Mouse (Mus musculus) ES-CJ7 (cell line): ENCODE data around the gene Tnfsf15.

Source experiments
- DNase-seq: peaks from one replicate; pipeline ENCODE4 v3.0.0; 2011; ENCODE audit warnings: low read depth, low spot score

The Tnfsf15 gene

DNA sequence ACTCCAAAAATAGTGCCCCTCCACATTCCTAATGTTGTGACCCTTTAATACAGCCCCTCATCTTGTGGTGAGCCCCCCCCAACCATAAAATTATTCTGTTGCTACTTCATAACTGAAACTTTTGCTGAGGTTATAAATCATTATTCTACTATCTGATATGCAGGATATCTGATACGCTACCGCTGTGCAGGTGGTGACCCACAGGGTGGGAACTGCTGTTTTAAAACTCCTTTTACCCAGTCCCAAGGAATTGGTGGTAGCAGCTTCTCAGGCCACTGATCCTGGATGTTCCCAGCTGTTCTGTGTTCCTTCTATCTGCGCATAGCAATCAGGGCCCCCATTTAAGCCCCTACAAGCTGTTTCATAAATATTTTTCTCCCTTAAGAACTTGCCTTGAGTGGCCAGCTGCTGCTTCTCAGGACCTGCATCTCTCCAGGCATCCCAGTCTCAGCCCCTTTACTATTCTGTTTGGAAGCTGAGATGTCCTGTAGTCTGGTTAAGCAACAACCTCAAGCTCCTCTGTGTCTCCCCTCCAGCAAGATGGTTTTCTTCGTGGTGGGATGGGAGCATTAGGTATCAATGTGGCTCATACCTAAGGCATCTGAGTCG, 2.0 kb downstream of the Tnfsf15 start:
- DNase-seq: no peak

DNA sequence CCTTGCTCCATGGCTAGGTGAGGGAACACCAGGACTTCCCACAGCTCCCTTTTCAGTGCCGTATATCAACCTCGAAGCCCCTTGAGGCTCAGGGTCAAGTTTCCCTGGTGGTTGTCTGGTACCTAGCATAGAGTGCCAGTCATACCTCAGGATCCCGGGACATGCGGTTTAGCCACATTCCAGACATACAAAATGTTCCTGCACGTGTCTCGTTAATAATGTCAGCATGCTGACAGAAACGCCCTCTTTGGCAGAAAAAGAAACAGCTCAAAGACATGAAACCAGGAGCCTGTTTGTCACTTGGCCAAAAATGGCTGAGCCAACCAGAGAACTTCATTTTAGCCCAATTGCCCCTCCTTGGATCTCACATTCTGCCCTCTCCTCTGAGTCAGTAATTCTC, 2.8 kb downstream of the Tnfsf15 start:
- no peak for DNase-seq

DNA sequence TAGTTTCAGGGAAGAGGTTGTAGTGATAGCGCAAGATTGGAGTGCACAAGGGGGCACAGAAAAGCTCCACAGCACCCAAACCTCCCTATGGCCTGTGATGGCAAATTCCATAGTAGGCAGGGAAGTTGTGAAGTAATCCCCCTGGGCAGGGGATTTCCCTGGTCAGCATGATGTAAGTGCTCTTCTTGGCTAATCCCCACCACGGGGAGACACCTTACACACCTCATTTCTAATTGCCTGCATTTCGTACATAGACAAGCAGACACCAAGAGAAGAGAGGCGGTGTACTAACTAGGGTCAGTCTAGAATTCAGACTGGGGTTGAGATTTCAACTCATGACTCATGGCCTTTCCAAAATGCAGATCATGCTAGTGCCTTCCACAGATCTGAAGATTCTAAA, 4.2 kb downstream of the Tnfsf15 start:
- no peak for DNase-seq

DNA sequence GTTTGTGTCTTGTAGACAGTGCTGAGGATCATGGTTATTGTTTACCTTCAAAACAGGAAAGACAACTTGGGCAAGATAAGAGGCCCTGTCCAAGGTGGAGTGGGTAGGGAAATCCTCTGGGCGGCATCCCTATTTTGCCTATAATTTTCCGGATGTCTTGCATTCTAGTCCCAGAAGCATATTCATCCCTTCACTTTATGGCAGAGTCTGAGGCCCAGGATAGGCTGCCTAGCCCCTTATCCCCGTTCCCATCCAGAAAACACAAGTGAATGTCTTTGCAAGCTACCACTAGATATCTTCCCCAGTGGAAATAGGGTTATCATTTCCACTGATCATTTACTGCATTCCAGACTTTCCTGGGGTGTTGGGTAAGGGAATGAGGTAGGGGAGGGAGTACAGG, 4.9 kb downstream of the Tnfsf15 start:
- no peak for DNase-seq

GRCm38 (mm10) chr4:63739524-63739923, 5.4 kb downstream of the Tnfsf15 start:
- no peak for DNase-seq

DNA sequence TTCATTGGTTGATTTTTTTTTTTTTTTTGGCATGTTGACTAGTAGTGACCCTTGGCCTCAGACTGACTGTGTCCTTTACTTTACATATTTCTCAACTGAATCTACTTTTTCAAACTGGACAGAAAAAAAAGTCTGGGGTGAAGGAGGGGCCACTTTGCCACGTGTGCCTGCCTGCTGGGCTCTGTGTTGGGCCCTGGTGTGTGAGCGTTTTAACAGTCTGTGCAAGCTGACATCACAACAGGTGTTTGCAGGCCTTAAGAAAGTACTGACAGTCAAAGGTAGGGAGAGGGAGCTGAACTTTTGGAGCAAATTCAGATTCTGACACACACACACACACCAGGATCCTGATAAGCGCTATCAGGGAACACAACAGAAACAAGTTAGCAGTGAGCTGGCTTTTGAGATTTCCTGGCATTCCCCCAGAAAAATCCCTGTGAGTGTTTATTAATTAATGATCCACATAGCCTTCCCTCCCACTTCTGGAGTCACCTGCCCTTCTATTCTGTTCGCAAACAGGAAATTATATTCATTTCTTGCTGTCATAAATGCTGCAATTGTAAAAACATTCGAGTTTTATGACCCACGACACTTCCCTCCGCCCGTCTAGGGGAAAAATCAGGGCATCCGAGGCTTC, 6.4 kb downstream of the Tnfsf15 start:
- DNase-seq: no peak

DNA sequence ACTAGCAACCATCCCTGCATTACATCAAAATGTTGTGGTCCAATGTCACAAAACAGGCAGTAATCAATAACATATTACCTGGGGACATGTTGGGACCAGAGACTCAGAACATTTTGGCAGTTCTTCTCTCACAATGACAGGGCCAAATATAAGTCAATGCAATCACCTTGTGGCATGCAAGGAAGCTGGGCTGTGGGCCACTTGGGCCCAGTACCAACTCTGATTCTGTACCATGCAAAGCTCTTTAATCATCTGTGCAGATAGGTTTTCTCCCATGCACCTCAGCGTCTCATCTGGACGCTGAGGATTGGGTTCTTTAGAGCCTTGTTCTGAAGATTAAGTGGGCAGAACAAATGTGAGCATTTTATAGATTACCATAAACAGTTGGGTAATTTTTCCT, 13.6 kb downstream of the Tnfsf15 start:
- DNase-seq: no peak

- no peak for DNase-seq
These were observed 18.2 kb downstream of the Tnfsf15 start for GRCm38 (mm10) chr4:63726727-63727126.

- no peak for DNase-seq
These were observed 18.9 kb downstream of the Tnfsf15 start for GRCm38 (mm10) chr4:63725981-63726380.

- DNase-seq: no peak
These were observed 26.8 kb downstream of the Tnfsf15 start for GRCm38 (mm10) chr4:63717922-63718643.

GRCm38 (mm10) chr4:63711886-63712285, 33.0 kb downstream of the Tnfsf15 start:
- DNase-seq: no peak

GRCm38 (mm10) chr4:63710431-63711220, 34.3 kb downstream of the Tnfsf15 start:
- DNase-seq: no peak

GRCm38 (mm10) chr4:63706279-63706971, 38.5 kb downstream of the Tnfsf15 start:
- no peak for DNase-seq

GRCm38 (mm10) chr4:63704232-63704631, 40.7 kb downstream of the Tnfsf15 start:
- no peak for DNase-seq

GRCm38 (mm10) chr4:63703686-63704085, 41.2 kb downstream of the Tnfsf15 start:
- DNase-seq: no peak

DNA sequence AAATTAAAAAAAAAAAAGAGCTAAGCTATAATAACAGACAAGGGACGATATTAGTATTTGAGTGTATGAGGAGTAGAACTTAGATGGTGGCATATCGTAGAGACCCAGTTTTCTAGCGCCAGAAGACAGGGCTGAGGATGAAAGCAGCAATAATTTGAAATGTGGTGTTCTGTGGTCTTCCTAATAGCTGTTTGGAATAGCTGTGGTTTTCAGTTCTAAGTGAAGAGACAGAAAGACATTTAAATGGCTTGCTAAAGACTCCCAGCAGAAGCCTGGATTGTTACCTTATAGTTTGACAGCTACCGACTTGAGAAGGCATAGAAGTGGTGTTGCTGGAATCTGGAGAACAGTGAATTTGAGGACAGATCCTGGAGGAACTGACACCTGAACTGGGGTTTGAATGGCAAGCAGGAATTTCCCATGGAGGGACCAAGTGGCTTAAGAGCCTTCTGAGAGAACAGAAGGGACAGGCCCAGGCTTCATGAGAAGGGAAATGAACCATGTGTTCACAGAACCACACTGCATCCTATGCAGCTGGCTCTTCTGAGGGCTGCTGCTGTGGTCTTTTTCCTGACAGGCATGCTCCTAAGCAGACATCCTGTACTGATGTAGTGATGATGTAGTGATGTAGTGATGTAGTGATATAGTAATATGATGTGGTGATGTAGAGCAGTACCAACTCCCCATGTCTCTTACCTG, 42.8 kb downstream of the Tnfsf15 start:
- no peak for DNase-seq

DNA sequence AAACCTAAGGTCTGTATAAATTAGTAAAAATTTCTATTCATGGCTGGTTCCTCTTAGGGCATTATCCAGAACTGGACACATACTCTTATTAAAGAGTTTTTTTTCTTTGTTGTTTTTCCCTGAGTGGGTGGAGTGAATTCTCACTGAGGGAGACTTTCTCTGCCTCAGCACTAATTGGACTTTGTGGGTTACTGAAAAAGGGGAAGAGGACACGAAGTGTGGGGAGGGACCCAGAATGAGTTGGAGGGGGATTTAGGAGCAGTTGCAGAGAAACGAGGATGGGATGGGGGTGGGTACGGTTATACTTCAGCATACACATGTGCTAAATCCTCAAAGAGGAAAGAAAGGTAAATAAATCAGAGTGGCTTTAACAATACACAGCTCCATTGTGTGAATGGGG, 45.2 kb downstream of the Tnfsf15 start:
- DNase-seq: no peak

- no peak for DNase-seq
These were observed 48.0 kb downstream of the Tnfsf15 start for GRCm38 (mm10) chr4:63696921-63697320.

DNA sequence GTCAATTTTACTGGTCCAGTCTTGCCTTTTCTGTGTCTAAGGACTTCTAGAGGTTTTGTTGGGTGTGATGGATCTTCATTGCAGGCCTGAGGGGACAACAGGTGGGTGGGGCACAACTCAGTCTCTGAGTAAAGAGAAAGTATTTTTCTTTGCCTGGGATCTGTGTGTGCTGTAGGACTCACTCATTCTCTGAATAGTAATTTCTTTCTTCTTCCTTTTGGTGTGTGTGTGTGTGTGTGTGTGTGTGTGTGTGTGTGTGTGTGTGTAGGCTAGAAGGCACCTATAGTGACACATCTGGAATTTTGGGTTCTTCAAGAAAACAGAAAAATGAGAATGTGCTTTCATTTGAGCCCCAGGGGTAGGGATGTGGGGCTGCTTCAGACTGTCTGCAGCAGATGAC, 52.6 kb downstream of the Tnfsf15 start:
- no peak for DNase-seq

GRCm38 (mm10) chr4:63687429-63687828, 57.5 kb downstream of the Tnfsf15 start:
- DNase-seq: no peak

DNA sequence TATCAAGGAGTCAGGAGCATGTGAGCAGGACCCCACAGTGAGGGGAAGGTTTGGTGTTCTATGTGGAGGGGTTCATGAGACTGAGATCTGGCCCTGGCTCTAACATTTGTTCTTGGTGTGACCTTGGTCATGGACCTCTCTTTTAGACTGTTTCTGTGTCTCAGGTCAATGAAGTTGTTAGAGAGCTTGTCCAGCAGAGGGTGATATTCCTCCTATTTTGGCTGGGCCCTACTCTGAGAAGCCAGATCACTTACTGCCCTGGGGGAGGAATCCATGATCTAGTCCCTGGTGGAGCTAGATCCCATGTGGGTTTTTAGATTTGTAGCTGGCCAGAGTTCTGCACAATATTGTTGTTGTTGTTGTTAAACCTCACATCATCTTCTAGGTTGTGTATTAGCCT, 58.8 kb downstream of the Tnfsf15 start:
- peak; percentile 41 for DNase-seq
